Mouse (Mus musculus) erythroblast, embryonic 14.5 days (primary cell): Measurements from ENCODE around the gene Rabgap1l. TPM values are rescaled to one million over a fixed set of nuclear protein-coding genes. Genes with fewer than 3 reads are reported as not detected.

ENCODE experiments used
- H3K27me3 ChIP-seq: 2 replicates; pipeline ENCODE4 v1.6.1; 2012; ENCODE audit warnings: inconsistent platforms; ENCODE audit not compliant: control insufficient read depth
- H3K36me3 ChIP-seq: 2 replicates; pipeline ENCODE4 v1.6.1; 2012; ENCODE audit warnings: mild to moderate bottlenecking, inconsistent platforms; ENCODE audit not compliant: control insufficient read depth
- H3K4me1 ChIP-seq: 2 replicates; pipeline ENCODE4 v1.6.1; 2012; ENCODE audit warnings: inconsistent platforms; ENCODE audit not compliant: control insufficient read depth
- H3K4me3 ChIP-seq: replicated peaks from 2 replicates; pipeline ENCODE3; 2012; ENCODE audit warnings: moderate library complexity, mild to moderate bottlenecking, inconsistent platforms
- H3K9me3 ChIP-seq: 2 replicates; pipeline ENCODE4 v1.6.1; 2012; ENCODE audit warnings: low read length, inconsistent platforms, mixed read lengths; ENCODE audit not compliant: control insufficient read depth
- GATA1 ChIP-seq: IDR thresholded peaks from 2 replicates; pipeline ENCODE4 v1.6.1; 2012; ENCODE audit warnings: low read length, inconsistent platforms, mixed read lengths
- TAL1 ChIP-seq: IDR thresholded peaks from 3 replicates; pipeline ENCODE4 v1.6.1; 2012; ENCODE audit warnings: low read length, inconsistent platforms, mixed read lengths
- polyA plus RNA-seq: library from polyadenylated mRNA; stranded (reverse); fragments of >175 nt; gene quantifications from 2 replicates; pipeline ENCODE4 v1.2.3, GENCODE M21; 2012

Rabgap1l gene
- polyA plus RNA-seq, 1 experiment = 1.0 TPM

GRCm38 (mm10) chr1:160758243-160758642 is 34.8 kb downstream of the Rabgap1l start:
- Histone ChIP-seq H3K9me3 (no peaks in the 10 kb centered on the region), H3K27me3 (no peaks in the 10 kb centered on the region), H3K4me3 (no peak overlapping the region), H3K36me3 (peaks cover 10% of the 10 kb centered on the region), H3K4me1 (peaks cover 8% of the 10 kb centered on the region)
- TF ChIP-seq TAL1 = no peak
- no peak for TF ChIP-seq GATA1

- H3K36me3 ChIP-seq = peaks cover 16% of the 10 kb centered on the region
- peaks cover 19% of the 10 kb centered on the region for H3K4me1 ChIP-seq
- TF ChIP-seq TAL1 = no peak
- TF ChIP-seq GATA1 = no peak
- H3K4me3 ChIP-seq = no peak overlapping the region
- H3K27me3 ChIP-seq = no peaks in the 10 kb centered on the region
- no peaks in the 10 kb centered on the region for H3K9me3 ChIP-seq
Observed at GRCm38 (mm10) chr1:160755359-160755758, 37.7 kb downstream of the Rabgap1l start.

- Histone ChIP-seq H3K36me3 (peaks cover 6% of the 10 kb centered on the region), H3K4me3 (no peak overlapping the region), H3K27me3 (no peaks in the 10 kb centered on the region), H3K9me3 (no peaks in the 10 kb centered on the region), H3K4me1 (peaks cover 22% of the 10 kb centered on the region)
- no peak for TF ChIP-seq GATA1
- TF ChIP-seq TAL1 = no peak
Observed at GRCm38 (mm10) chr1:160750629-160751028, 42.4 kb downstream of the Rabgap1l start.

- Histone ChIP-seq H3K9me3 (no peaks in the 10 kb centered on the region), H3K4me3 (no peak overlapping the region), H3K4me1 (peaks cover 26% of the 10 kb centered on the region), H3K27me3 (no peaks in the 10 kb centered on the region), H3K36me3 (peaks cover 5% of the 10 kb centered on the region; the same call in 1 of the 2 replicates)
- no peak for TF ChIP-seq TAL1
- TF ChIP-seq GATA1 = no peak
Observed at GRCm38 (mm10) chr1:160746786-160747185, 46.2 kb downstream of the Rabgap1l start.

GRCm38 (mm10) chr1:160745238-160745930 is 47.6 kb downstream of the Rabgap1l start:
- Histone ChIP-seq H3K36me3 (no peaks in the 10 kb centered on the region), H3K9me3 (no peaks in the 10 kb centered on the region), H3K4me1 (peaks cover 18% of the 10 kb centered on the region), H3K4me3 (no peak overlapping the region), H3K27me3 (no peaks in the 10 kb centered on the region)
- TF ChIP-seq TAL1 (no peak), GATA1 (no peak)

- Histone ChIP-seq H3K36me3 (no peaks in the 10 kb centered on the region; the same call in 1 of the 2 replicates), H3K4me1 (peaks cover 18% of the 10 kb centered on the region), H3K4me3 (no peak overlapping the region), H3K9me3 (no peaks in the 10 kb centered on the region), H3K27me3 (no peaks in the 10 kb centered on the region)
- no peak for TF ChIP-seq GATA1
- TF ChIP-seq TAL1 = no peak
Observed at GRCm38 (mm10) chr1:160744009-160744408, 49.0 kb downstream of the Rabgap1l start.

- H3K36me3 ChIP-seq = peaks cover 7% of the 10 kb centered on the region
- no peaks in the 10 kb centered on the region for H3K27me3 ChIP-seq
- no peaks in the 10 kb centered on the region for H3K9me3 ChIP-seq
- TF ChIP-seq GATA1 (no peak), TAL1 (no peak)
- no peak overlapping the region for H3K4me3 ChIP-seq
- peaks cover 17% of the 10 kb centered on the region for H3K4me1 ChIP-seq
Observed at GRCm38 (mm10) chr1:160743229-160743628, 49.8 kb downstream of the Rabgap1l start.

GRCm38 (mm10) chr1:160740650-160741049 is 52.4 kb downstream of the Rabgap1l start:
- Histone ChIP-seq H3K27me3 (no peaks in the 10 kb centered on the region), H3K4me3 (no peak overlapping the region), H3K9me3 (no peaks in the 10 kb centered on the region), H3K4me1 (peaks cover 8% of the 10 kb centered on the region), H3K36me3 (peaks cover 13% of the 10 kb centered on the region)
- no peak for TF ChIP-seq TAL1
- no peak for TF ChIP-seq GATA1

- H3K4me1 ChIP-seq = no peaks in the 10 kb centered on the region
- H3K9me3 ChIP-seq = no peaks in the 10 kb centered on the region
- no peak for TF ChIP-seq GATA1
- TF ChIP-seq TAL1 = no peak
- peaks cover 63% of the 10 kb centered on the region for H3K36me3 ChIP-seq
- H3K4me3 ChIP-seq = no peak overlapping the region
- H3K27me3 ChIP-seq = no peaks in the 10 kb centered on the region
Observed at GRCm38 (mm10) chr1:160734743-160735142, 58.3 kb downstream of the Rabgap1l start.
